Mouse (Mus musculus) C2C12 (cell line): ENCODE results near the gene Fxyd1. TPM values are rescaled to one million over a fixed set of nuclear protein-coding genes. Genes with fewer than 3 reads are reported as not detected.

Experiments used
- H3K27me3 ChIP-seq: one replicate; pipeline ENCODE4 v1.6.1; 2011; ENCODE audit not compliant: control insufficient read depth, insufficient read depth, insufficient read length
- H3K36me3 ChIP-seq: one replicate; pipeline ENCODE4 v1.6.1; 2011; ENCODE audit not compliant: control insufficient read depth, insufficient read depth
- H3K4me3 ChIP-seq: one replicate; pipeline ENCODE4 v1.5.1; 2011; ENCODE audit warnings: mild to moderate bottlenecking, control low read depth; ENCODE audit not compliant: poor library complexity, insufficient read depth, severe bottlenecking
- H3K79me2 ChIP-seq: one replicate; pipeline ENCODE4 v1.6.1; 2011; ENCODE audit not compliant: control insufficient read depth, insufficient read depth
- H3K79me3 ChIP-seq: one replicate; pipeline ENCODE4 v1.6.1; 2011; ENCODE audit warnings: low read depth, control low read depth
- H3ac ChIP-seq: one replicate; pipeline ENCODE3; 2011; ENCODE audit warnings: low read depth; ENCODE audit not compliant: control insufficient read depth, insufficient read length
- CEBPB ChIP-seq: IDR thresholded peaks from one replicate; pipeline ENCODE4 v1.6.1; 2011; ENCODE audit warnings: low read depth, mild to moderate bottlenecking, control low read depth, moderate library complexity
- CTCF ChIP-seq: IDR thresholded peaks from one replicate; pipeline ENCODE4 v1.5.1; 2011; ENCODE audit not compliant: control insufficient read depth, insufficient read depth, insufficient read length
- FOSL1 ChIP-seq: IDR thresholded peaks from one replicate; pipeline ENCODE4 v1.8.0; 2011; ENCODE audit warnings: mild to moderate bottlenecking, low read length; ENCODE audit not compliant: poor library complexity, insufficient read depth, severe bottlenecking
- MAX ChIP-seq: IDR thresholded peaks from one replicate; pipeline ENCODE4 v1.6.1; 2011; ENCODE audit warnings: mild to moderate bottlenecking, control low read depth
- MYOD1 ChIP-seq: IDR thresholded peaks from one replicate; pipeline ENCODE4 v1.6.1; 2011; ENCODE audit warnings: low read depth; ENCODE audit not compliant: control insufficient read depth, insufficient read length
- MYOG ChIP-seq: IDR thresholded peaks from one replicate; pipeline ENCODE4 v1.6.1; 2011; ENCODE audit not compliant: control insufficient read depth, insufficient read length; ENCODE audit errors: extremely low read depth
- USF1 ChIP-seq: IDR thresholded peaks from one replicate; pipeline ENCODE4 v1.6.1; 2011; ENCODE audit warnings: low read depth, mild to moderate bottlenecking, control low read depth, moderate library complexity
- long read RNA-seq, 2 experiments: library from polyadenylated mRNA; unstranded; transcript quantifications; one replicate each; pipeline ENCODE4 v2.0.0; 2019 to 2020
- polyA plus RNA-seq: library from polyadenylated mRNA; unstranded; fragments of >200 nt; fragmentation: generic; extraction: Trizol; gene quantifications from one replicate; pipeline ENCODE4 v1.2.1, GENCODE M21; 2012; ENCODE audit warnings: missing spikeins

The Fxyd1 gene
- 0.55 TPM for polyA plus RNA-seq
- long read RNA-seq, experiment 1: 0 reads
- long read RNA-seq, experiment 2: 0 reads

DNA sequence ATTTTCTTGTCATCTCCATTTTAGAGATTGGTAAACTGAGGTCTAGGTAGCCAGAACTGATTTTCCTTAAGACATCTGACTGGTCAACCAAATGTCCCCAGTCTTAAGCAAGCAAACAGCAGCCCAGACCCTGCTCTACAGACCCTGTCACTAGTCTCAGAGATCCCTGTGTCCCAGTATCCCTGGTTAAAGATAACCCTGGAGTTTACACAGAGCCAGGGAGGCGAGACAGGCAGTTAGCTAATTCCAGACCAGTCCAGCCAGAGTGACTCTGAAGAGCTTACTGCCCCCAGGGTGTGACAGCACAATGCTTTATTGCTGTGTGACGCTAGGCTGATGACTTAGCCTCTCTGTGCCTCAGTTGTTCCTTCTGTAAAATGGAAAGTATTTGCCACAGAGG is at the start of gene Fxyd1:
TSS of gene Fxyd1 (minus strand) at position 129 of the 400 bp plus-strand sequence.
- Histone ChIP-seq H3K4me3 (no peak within 1 kb of the TSS), H3ac (no peak within 1 kb of the TSS)

DNA sequence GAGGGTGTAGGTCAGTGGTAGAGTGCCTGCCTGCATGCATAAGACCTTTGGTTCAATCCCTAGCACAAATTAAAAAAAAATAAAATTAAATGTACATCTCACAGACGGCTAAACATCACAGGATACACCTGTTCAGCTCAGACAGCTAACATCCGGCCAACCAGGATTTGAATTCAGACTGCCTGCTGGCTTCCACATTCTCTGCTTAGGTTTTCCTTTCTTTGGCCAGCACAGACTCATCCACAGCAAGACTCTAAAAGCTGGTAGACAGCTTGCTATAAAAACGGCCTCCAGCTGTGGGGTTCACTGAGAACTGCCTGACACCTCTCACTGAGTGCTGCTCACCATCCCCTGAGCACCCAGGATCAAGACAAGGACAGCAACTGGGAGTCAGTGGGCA is 49.2 kb upstream of the Fxyd1 start:
- Histone ChIP-seq H3K4me3 (no peak overlapping the region), H3K79me3 (no peaks in the 10 kb centered on the region), H3K27me3 (peaks cover 39% of the 10 kb centered on the region), H3K79me2 (no peaks in the 10 kb centered on the region), H3K36me3 (no peaks in the 10 kb centered on the region), H3ac (no peak overlapping the region)
- TF ChIP-seq FOSL1: no peak
- TF ChIP-seq CTCF: no peak
- TF ChIP-seq MYOD1: no peak
- no peak for TF ChIP-seq USF1
- TF ChIP-seq MYOG: no peak
- no peak for TF ChIP-seq MAX
- no peak for TF ChIP-seq CEBPB

More for the DNA sequence above, at the start of gene Fxyd1:
- Histone ChIP-seq H3K36me3 (no peaks in the 10 kb centered on the region), H3K79me2 (no peaks in the 10 kb centered on the region), H3K27me3 (peaks cover 3% of the 10 kb centered on the region), H3K79me3 (no peaks in the 10 kb centered on the region)
- TF ChIP-seq USF1: no peak
- no peak for TF ChIP-seq FOSL1
- TF ChIP-seq MYOG: no peak
- no peak for TF ChIP-seq CEBPB
- TF ChIP-seq CTCF: no peak
- no peak for TF ChIP-seq MAX
- TF ChIP-seq MYOD1: no peak

DNA sequence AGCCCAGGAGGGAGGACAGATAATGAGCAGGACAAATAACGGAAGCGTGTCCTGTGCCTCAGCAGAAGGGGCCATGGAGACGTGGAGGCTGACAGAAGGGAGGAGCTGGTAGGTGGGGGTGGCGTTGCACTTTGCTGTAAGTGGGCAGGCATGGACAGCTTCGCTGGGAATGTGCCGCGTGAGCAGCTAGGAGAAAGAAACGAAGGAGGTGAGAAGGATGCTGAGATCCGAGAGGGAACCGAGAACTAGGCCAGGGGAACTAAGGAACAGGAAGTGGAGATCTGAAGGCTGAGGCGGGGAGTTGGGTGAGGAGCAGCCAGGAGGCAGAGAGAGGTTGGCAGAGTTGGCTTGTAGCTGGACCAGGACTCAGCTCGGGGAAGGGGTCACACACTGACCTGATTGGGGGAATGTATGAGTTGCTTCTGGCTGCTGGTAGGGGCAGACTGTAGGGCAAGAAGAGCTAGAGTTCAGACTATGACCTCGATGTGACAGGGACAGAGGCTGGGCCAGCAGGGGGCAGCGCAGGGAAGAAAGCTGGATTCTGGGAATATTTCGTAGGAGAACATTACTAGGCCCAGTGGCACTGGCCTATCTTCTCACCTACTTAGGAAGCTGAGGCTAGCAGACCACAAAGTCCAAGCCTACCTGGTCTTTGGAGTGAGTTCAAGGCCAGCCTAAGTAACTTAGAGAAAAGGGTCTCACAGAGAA is 48.2 kb upstream of the Fxyd1 start:
- no peaks in the 10 kb centered on the region for H3K79me3 ChIP-seq
- H3K79me2 ChIP-seq: no peaks in the 10 kb centered on the region

DNA sequence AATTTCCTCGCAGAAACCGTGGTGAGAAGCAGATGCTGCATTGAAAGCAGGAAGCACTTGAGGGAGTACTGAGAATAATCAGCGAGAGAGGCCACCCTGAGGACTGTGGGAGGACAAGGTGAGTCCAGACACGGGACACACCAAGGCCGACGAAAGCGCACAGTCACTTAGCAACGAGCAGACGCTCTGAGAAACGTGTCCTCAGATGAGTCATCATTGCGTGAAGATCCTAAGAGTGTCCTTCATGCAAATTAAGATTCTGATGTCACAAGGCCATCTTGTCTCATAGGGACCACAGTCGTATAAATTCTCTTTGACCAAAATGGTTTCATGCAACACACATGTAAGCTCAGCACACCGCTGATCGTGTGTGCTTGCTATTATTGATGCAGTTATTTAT is 43.8 kb upstream of the Fxyd1 start:
- no peaks in the 10 kb centered on the region for H3K79me3 ChIP-seq
- H3K36me3 ChIP-seq: no peaks in the 10 kb centered on the region
- H3K27me3 ChIP-seq: peaks cover 34% of the 10 kb centered on the region
- H3ac ChIP-seq: no peak overlapping the region
- TF ChIP-seq MYOG (no peak), CEBPB (no peak), USF1 (no peak), CTCF (no peak), MAX (no peak), FOSL1 (no peak), MYOD1 (no peak)
- H3K4me3 ChIP-seq: no peak overlapping the region
- no peaks in the 10 kb centered on the region for H3K79me2 ChIP-seq

More for the DNA sequence above, 48.2 kb upstream of the Fxyd1 start:
- no peak for TF ChIP-seq USF1
- no peak for TF ChIP-seq MAX
- no peak for TF ChIP-seq MYOD1
- no peak for TF ChIP-seq CEBPB
- TF ChIP-seq FOSL1: no peak
- no peak for TF ChIP-seq CTCF
- no peak for TF ChIP-seq MYOG
- Histone ChIP-seq H3ac (no peak overlapping the region), H3K27me3 (peaks cover 39% of the 10 kb centered on the region), H3K36me3 (no peaks in the 10 kb centered on the region), H3K4me3 (no peak overlapping the region)

DNA sequence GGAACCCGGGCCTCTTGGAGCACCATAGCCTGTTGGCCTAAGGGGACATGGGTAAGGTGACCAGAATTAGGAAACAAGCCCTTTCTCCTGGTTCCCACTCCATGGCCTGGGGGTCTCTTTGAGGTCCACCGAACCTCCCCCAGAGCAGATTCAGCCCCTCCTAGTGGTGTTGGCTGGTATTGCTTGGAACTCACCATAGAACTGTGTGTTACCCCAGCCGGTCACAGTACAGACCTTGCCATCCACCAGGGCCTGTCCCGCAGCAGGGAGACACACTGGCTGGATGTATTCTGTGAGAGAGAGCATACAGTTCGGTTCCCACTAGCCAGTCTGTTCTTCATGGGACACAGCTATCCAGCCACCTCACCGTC is 42.6 kb upstream of the Fxyd1 start:
- no peaks in the 10 kb centered on the region for H3K36me3 ChIP-seq
- no peaks in the 10 kb centered on the region for H3K79me3 ChIP-seq
- no peak for TF ChIP-seq MYOD1
- no peak overlapping the region for H3K4me3 ChIP-seq
- no peaks in the 10 kb centered on the region for H3K79me2 ChIP-seq
- no peak overlapping the region for H3ac ChIP-seq
- peaks cover 35% of the 10 kb centered on the region for H3K27me3 ChIP-seq
